Mouse (Mus musculus) bone marrow macrophage, adult 2 months (primary cell): ENCODE measurements around the gene Nat8f2.
A peak's percentile ranks its signal among the peaks of the same experiment; 100 is the strongest.
"Not testable (repeated sequence)": the region's sequence is repeated elsewhere in the genome, so short reads cannot be mapped to it uniquely, and the experiment has no call there.

Source experiments
- CTCF ChIP-seq: IDR thresholded peaks from 2 replicates; pipeline ENCODE4 v1.5.1; 2012; ENCODE audit warnings: low read depth, mild to moderate bottlenecking, low read length, moderate library complexity
- POLR2A ChIP-seq: IDR thresholded peaks from 2 replicates; pipeline ENCODE4 v1.6.1; 2012; ENCODE audit warnings: mild to moderate bottlenecking, low read depth, low read length, borderline replicate concordance

GRCm38 (mm10) chr6:85915539-85916513 is 46.9 kb upstream of the Nat8f2 start, which contains the start of gene Nat8f1:
- TF ChIP-seq CTCF = not testable (repeated sequence)
- peak; percentile 87; the same call in 1 of the 2 replicates for TF ChIP-seq POLR2A
